ENCODE assay signal across 10 mouse cellular contexts in genomic region chr3:135640856-135641622, GRCm38 (mm10). TPM values are rescaled to one million over a fixed set of nuclear protein-coding genes. Genes with fewer than 3 reads are reported as not detected.
A peak's percentile ranks its signal among the peaks of the same experiment; 100 is the strongest.
DNase-seq lines count a peak whose midpoint lies in the region; ATAC-seq lines count a peak whose summit lies in the region.
"Had no signal": no experiment of that assay in that cellular context is flagged by ENCODE, and none has a peak within 500 bp of the region (broad histone marks: within the 10 kb centered on the region; RNA-seq: fewer than 3 reads in every experiment).

No protein-coding gene starts in this region.

- H3K27ac ChIP-seq in heart, embryonic 12.5 days (ENCODE audit: poor library complexity, severe bottlenecking): peak overlapping the region; percentile 71
- no peak overlapping the region for H3K27ac ChIP-seq in liver, embryonic 12.5 days
- H3K27ac ChIP-seq in forebrain, embryonic 12.5 days: no peak overlapping the region
- H3K27ac ChIP-seq: hindbrain, embryonic 12.5 days had no signal

- WGBS in heart, embryonic 12.5 days: 51% methylated on average over 16 of the region's 16 CpGs
- 61% methylated on average over 16 of the region's 16 CpGs for WGBS in liver, embryonic 12.5 days (ENCODE audit: insufficient replicate concordance)
- 91% methylated on average over 16 of the region's 16 CpGs for WGBS in forebrain, embryonic 12.5 days

- no peaks in the 10 kb centered on the region for H3K9me3 ChIP-seq in heart, embryonic 12.5 days (replicated peaks)
- H3K9me3 ChIP-seq in liver, embryonic 12.5 days (replicated peaks): no peaks in the 10 kb centered on the region
- H3K9me3 ChIP-seq in forebrain, embryonic 12.5 days: no peaks in the 10 kb centered on the region
- H3K9me3 ChIP-seq: hindbrain, embryonic 12.5 days had no signal

- H3K4me1 ChIP-seq in heart, embryonic 12.5 days (replicated peaks): peaks cover 44% of the 10 kb centered on the region
- H3K4me1 ChIP-seq in liver, embryonic 12.5 days: peaks cover 39% of the 10 kb centered on the region
- H3K4me1 ChIP-seq in forebrain, embryonic 12.5 days: peaks cover 5% of the 10 kb centered on the region; the same call in 1 of the 2 replicates
- H3K4me1 ChIP-seq: hindbrain, embryonic 12.5 days had no signal

- peak; percentile 22 for DNase-seq in adrenal gland, postnatal 14 days
- no peak for DNase-seq in adrenal gland, postnatal 4 days (ENCODE audit: low spot score in 2 of 2)
- DNase-seq in 3T3-L1 (ENCODE audit: low read depth, low spot score): peak; percentile 65
- DNase-seq in kidney, postnatal 10 days: no peak
- no peak for DNase-seq in right cerebral cortex, postnatal 10 days (ENCODE audit: low spot score in 2 of 2)
- DNase-seq: cerebellum, adult 18-20 months had no signal

- peak; percentile 87 for ATAC-seq in heart, embryonic 12.5 days (ENCODE audit: insufficient number of reproducible peaks, low FRiP score)
- ATAC-seq in liver, embryonic 12.5 days: peak; percentile 62
- no peak for ATAC-seq in forebrain, embryonic 12.5 days (ENCODE audit: low FRiP score)

- H3K36me3 ChIP-seq in heart, embryonic 12.5 days: peaks cover 24% of the 10 kb centered on the region
- H3K36me3 ChIP-seq in liver, embryonic 12.5 days: peaks cover 16% of the 10 kb centered on the region; the same call in 1 of the 2 replicates
- H3K36me3 ChIP-seq in forebrain, embryonic 12.5 days (replicated peaks): no peaks in the 10 kb centered on the region

- no peak overlapping the region for H3K9ac ChIP-seq in heart, embryonic 12.5 days
- H3K9ac ChIP-seq in liver, embryonic 12.5 days: no peak overlapping the region
- no peak overlapping the region for H3K9ac ChIP-seq in forebrain, embryonic 12.5 days
- H3K9ac ChIP-seq: hindbrain, embryonic 12.5 days had no signal

- H3K4me3 ChIP-seq in heart, embryonic 12.5 days: no peak overlapping the region
- no peak overlapping the region for H3K4me3 ChIP-seq in liver, embryonic 12.5 days
- no peak overlapping the region for H3K4me3 ChIP-seq in forebrain, embryonic 12.5 days (replicated peaks)
- H3K4me3 ChIP-seq: hindbrain, embryonic 12.5 days had no signal

- H3K27me3 ChIP-seq in heart, embryonic 12.5 days (replicated peaks): no peaks in the 10 kb centered on the region
- no peaks in the 10 kb centered on the region for H3K27me3 ChIP-seq in liver, embryonic 12.5 days (replicated peaks)
- no peaks in the 10 kb centered on the region for H3K27me3 ChIP-seq in forebrain, embryonic 12.5 days
- H3K27me3 ChIP-seq: hindbrain, embryonic 12.5 days had no signal

- peak overlapping the region; percentile 1; the same call in 1 of the 2 replicates for H3K4me2 ChIP-seq in heart, embryonic 12.5 days
- H3K4me2 ChIP-seq in liver, embryonic 12.5 days: peak overlapping the region; percentile 28
- H3K4me2 ChIP-seq in forebrain, embryonic 12.5 days: no peak overlapping the region
- H3K4me2 ChIP-seq: hindbrain, embryonic 12.5 days had no signal

RNA-seq across cellular contexts. Expression of gene Nfkb1, which starts 50.3 kb away (rescaled TPM):
- 55.2 and 62.9 TPM in 2 replicates for total RNA-seq in adrenal gland, postnatal 14 days (2021)
- total RNA-seq in adrenal gland, postnatal 4 days (2021): 10 to 100 TPM; 71.3 to 74.6 TPM
- 14.3 and 16.6 TPM in 2 replicates for polyA plus RNA-seq in heart, embryonic 12.5 days (2016; fragmentation: Nextera tagmentation; extraction: Ambion mirVana)
- 18.0 and 18.4 TPM in 2 replicates for polyA plus RNA-seq in liver, embryonic 12.5 days (2016; fragmentation: Nextera tagmentation; extraction: Ambion mirVana)
- polyA plus RNA-seq in forebrain, embryonic 12.5 days (2016; fragmentation: Nextera tagmentation; extraction: Ambion mirVana): 9.0 and 9.7 TPM in 2 replicates

Comparison
In these comparisons a context has a peak if more than half of its experiments do, and no peak if none do; other contexts are left out.
1. DNase-seq: peak in adrenal gland, postnatal 14 days (single experiment) and 3T3-L1 (single experiment); none in adrenal gland, postnatal 4 days (0 of 2), kidney, postnatal 10 days (single experiment) and right cerebral cortex, postnatal 10 days (0 of 2).